ENCODE assay signal across 28 mouse cellular contexts in genomic region chr1:135061300-135061699, GRCm38 (mm10). TPM values are rescaled to one million over a fixed set of nuclear protein-coding genes. Genes with fewer than 3 reads are reported as not detected.
"Had no signal": no experiment of that assay in that cellular context is flagged by ENCODE, and none has a peak within 500 bp of the region (broad histone marks: within the 10 kb centered on the region; RNA-seq: fewer than 3 reads in every experiment).

No protein-coding gene starts in this region.

- H3K27ac ChIP-seq: embryonic facial prominence, embryonic 10.5 days; embryonic facial prominence, embryonic 12.5 days; embryonic facial prominence, embryonic 13.5 days; embryonic facial prominence, embryonic 15.5 days; forebrain, embryonic 10.5 days; forebrain, embryonic 12.5 days; forebrain, embryonic 13.5 days; forebrain, embryonic 15.5 days; gastrocnemius, adult 2 months; heart, adult 2 months; heart, embryonic 10.5 days had no signal

- H3K4me2 ChIP-seq: embryonic facial prominence, embryonic 12.5 days; embryonic facial prominence, embryonic 13.5 days; embryonic facial prominence, embryonic 15.5 days; forebrain, embryonic 12.5 days; forebrain, embryonic 13.5 days; forebrain, embryonic 15.5 days; heart, embryonic 11.5 days had no signal

- ATAC-seq: forebrain, embryonic 13.5 days; forebrain, embryonic 14.5 days; forebrain, embryonic 15.5 days; forebrain, embryonic 16.5 days; forebrain, postnatal 0 days had no signal

- H3K9ac ChIP-seq: embryonic facial prominence, embryonic 12.5 days; embryonic facial prominence, embryonic 13.5 days; embryonic facial prominence, embryonic 15.5 days; forebrain, embryonic 12.5 days; forebrain, embryonic 13.5 days; forebrain, embryonic 15.5 days; forebrain, postnatal 0 days had no signal

- H3K9me3 ChIP-seq: embryonic facial prominence, embryonic 10.5 days; forebrain, embryonic 10.5 days; forebrain, embryonic 12.5 days; forebrain, embryonic 13.5 days; forebrain, embryonic 15.5 days had no signal

- DNase-seq: cerebellum, postnatal 10 days; cerebellum, postnatal 14 days; cerebellum, postnatal 25 days; cerebellum, postnatal 36 days; embryo, embryonic 11 days; forebrain, postnatal 0 days; gastrocnemius, adult 2 months; gastrocnemius, postnatal 10 days; gastrocnemius, postnatal 14 days; gastrocnemius, postnatal 25 days; gastrocnemius, postnatal 36 days; heart, adult 11 months; heart, adult 18-20 months; heart, adult 2 months had no signal

- H3K27me3 ChIP-seq: embryonic facial prominence, embryonic 12.5 days; embryonic facial prominence, embryonic 13.5 days; embryonic facial prominence, embryonic 15.5 days; forebrain, embryonic 12.5 days; forebrain, embryonic 13.5 days; forebrain, embryonic 15.5 days had no signal

- H3K36me3 ChIP-seq: embryonic facial prominence, embryonic 10.5 days; embryonic facial prominence, embryonic 12.5 days; embryonic facial prominence, embryonic 13.5 days; embryonic facial prominence, embryonic 15.5 days; forebrain, embryonic 10.5 days; forebrain, embryonic 12.5 days; forebrain, embryonic 15.5 days; heart, embryonic 10.5 days had no signal

- H3K4me3 ChIP-seq: embryonic facial prominence, embryonic 10.5 days; embryonic facial prominence, embryonic 12.5 days; embryonic facial prominence, embryonic 13.5 days; embryonic facial prominence, embryonic 15.5 days; erythroblast, embryonic 14.5 days; forebrain, embryonic 10.5 days; forebrain, embryonic 12.5 days; forebrain, embryonic 13.5 days; forebrain, embryonic 15.5 days; gastrocnemius, adult 2 months; heart, adult 2 months; heart, embryonic 10.5 days had no signal

- H3K4me1 ChIP-seq: embryonic facial prominence, embryonic 15.5 days; forebrain, embryonic 12.5 days; forebrain, embryonic 13.5 days; forebrain, embryonic 15.5 days had no signal

RNA-seq across cellular contexts. Expression of gene Lgr6, which starts 43.8 kb away (rescaled TPM):
- total RNA-seq: granulocyte monocyte progenitor cell, adult 5-6 weeks had no signal
- polyA plus RNA-seq: erythroblast, embryonic 14.5 days had no signal
